Mouse (Mus musculus) intestine, postnatal 0 days (tissue): ENCODE measurements at regions not wholly inside any gene's neighbourhood (a gene's known extent, or its start where the extent isn't known, plus 50 kb on each side); places are given as distances from the start of the nearest gene placed in this dataset.

Source experiments
- ATAC-seq: fragments of 200-750 bp; cut with Nextera tagmentation; 2 replicates; pipeline ENCODE4 v1.8.0; 2017; ENCODE audit warnings: mild to moderate bottlenecking, moderate TSS enrichment, moderate library complexity
- H3K27ac ChIP-seq: fragments of 300-500 bp; sonication (generic); 2 replicates; pipeline ENCODE4 v1.5.1; 2014; ENCODE audit warnings: mild to moderate bottlenecking, low read depth, low read length, moderate library complexity
- H3K27me3 ChIP-seq: fragments of 300-500 bp; sonication (generic); replicated peaks from 2 replicates; pipeline ENCODE4 v1.6.1; 2014; ENCODE audit warnings: low read length, mixed read lengths; ENCODE audit not compliant: control insufficient read depth, insufficient read depth
- H3K36me3 ChIP-seq: fragments of 300-500 bp; sonication (generic); 2 replicates; pipeline ENCODE4 v1.6.1; 2014; ENCODE audit warnings: mild to moderate bottlenecking, moderate library complexity; ENCODE audit not compliant: control insufficient read depth, insufficient read depth
- H3K4me1 ChIP-seq: fragments of 300-500 bp; sonication (generic); replicated peaks from 2 replicates; pipeline ENCODE4 v1.6.1; 2014; ENCODE audit warnings: antibody characterized with exemption, low read length, mixed read lengths; ENCODE audit not compliant: control insufficient read depth, insufficient read depth
- H3K4me2 ChIP-seq: fragments of 300-500 bp; sonication (generic); replicated peaks from 2 replicates; pipeline ENCODE4 v1.6.1; 2014; ENCODE audit warnings: low read depth, mild to moderate bottlenecking, moderate library complexity
- H3K4me3 ChIP-seq: fragments of 300-500 bp; sonication (generic); 2 replicates; pipeline ENCODE4 v1.5.1; 2014; ENCODE audit warnings: low read depth, low read length
- H3K9ac ChIP-seq: fragments of 300-500 bp; sonication (generic); 2 replicates; pipeline ENCODE4 v1.6.1; 2014; ENCODE audit warnings: mild to moderate bottlenecking, low read depth, low read length
- H3K9me3 ChIP-seq: fragments of 300-500 bp; sonication (generic); 2 replicates; pipeline ENCODE4 v1.6.1; 2016; ENCODE audit warnings: mixed run types; ENCODE audit not compliant: control insufficient read depth
- CTCF ChIP-seq: sonication (generic); IDR thresholded peaks from 2 replicates; pipeline ENCODE4 v1.5.1; 2016; ENCODE audit warnings: low read depth, mild to moderate bottlenecking, control low read depth, antibody characterized with exemption, moderate library complexity
- WGBS: fragments of 180-500 bp; shearing (Covaris S2); extraction: QIAGEN DNeasy Blood & Tissue Kit; methylation state at CpG from one replicate; pipeline ENCODE4 v1.1.7; 2014; 5-methylcytosine and 5-hydroxymethylcytosine counted together

DNA sequence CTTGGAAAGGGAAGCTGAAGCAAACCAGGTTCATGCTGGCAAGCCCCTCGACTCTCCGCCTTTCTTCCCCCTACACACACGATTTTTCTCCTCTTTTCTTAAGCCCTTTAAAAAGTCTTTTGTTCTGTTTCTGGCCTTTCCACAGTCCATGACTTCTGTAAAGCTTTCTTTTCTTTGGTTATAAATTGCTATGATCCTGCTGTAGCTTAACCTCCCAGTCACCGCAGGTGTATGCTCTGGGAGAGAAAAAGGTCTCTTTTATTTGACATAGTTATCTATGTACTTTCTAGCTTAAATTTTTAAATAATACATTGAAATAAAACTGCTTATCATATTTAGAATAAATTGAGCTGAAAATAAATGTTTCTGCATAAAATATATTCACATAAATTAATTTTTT lies 813.0 kb downstream of the Slitrk6 start:
- Histone ChIP-seq H3K9ac (no peak overlapping the region), H3K36me3 (no peaks in the 10 kb centered on the region), H3K27ac (no peak overlapping the region), H3K4me2 (no peak overlapping the region), H3K4me1 (no peaks in the 10 kb centered on the region), H3K9me3 (no peaks in the 10 kb centered on the region), H3K27me3 (no peaks in the 10 kb centered on the region), H3K4me3 (no peak overlapping the region)
- no peak for TF ChIP-seq CTCF
- no peak for ATAC-seq
- WGBS, result 85% methylated on average over 4 of the region's 4 CpGs

- ATAC-seq, result no peak
- H3K9ac ChIP-seq, result no peak overlapping the region
- H3K27ac ChIP-seq, result no peak overlapping the region
- no peaks in the 10 kb centered on the region for H3K4me1 ChIP-seq
- H3K9me3 ChIP-seq, result no peaks in the 10 kb centered on the region
- 93% methylated on average over 1 of the region's 1 CpGs for WGBS
- H3K4me2 ChIP-seq, result no peak overlapping the region
- no peaks in the 10 kb centered on the region for H3K36me3 ChIP-seq
- H3K4me3 ChIP-seq, result no peak overlapping the region
- H3K27me3 ChIP-seq, result no peaks in the 10 kb centered on the region
- no peak for TF ChIP-seq CTCF
Measured at GRCm38 (mm10) chr14:109941162-109941561, 813.8 kb downstream of the Slitrk6 start.

GRCm38 (mm10) chr14:109937432-109937831 lies 817.5 kb downstream of the Slitrk6 start:
- ATAC-seq, result no peak
- H3K9ac ChIP-seq, result no peak overlapping the region
- no peaks in the 10 kb centered on the region for H3K4me1 ChIP-seq
- no peak overlapping the region for H3K27ac ChIP-seq
- H3K9me3 ChIP-seq, result no peaks in the 10 kb centered on the region
- 80% methylated on average over 6 of the region's 6 CpGs for WGBS
- no peak overlapping the region for H3K4me3 ChIP-seq
- no peak overlapping the region for H3K4me2 ChIP-seq
- H3K36me3 ChIP-seq, result no peaks in the 10 kb centered on the region
- no peaks in the 10 kb centered on the region for H3K27me3 ChIP-seq
- TF ChIP-seq CTCF, result no peak

DNA sequence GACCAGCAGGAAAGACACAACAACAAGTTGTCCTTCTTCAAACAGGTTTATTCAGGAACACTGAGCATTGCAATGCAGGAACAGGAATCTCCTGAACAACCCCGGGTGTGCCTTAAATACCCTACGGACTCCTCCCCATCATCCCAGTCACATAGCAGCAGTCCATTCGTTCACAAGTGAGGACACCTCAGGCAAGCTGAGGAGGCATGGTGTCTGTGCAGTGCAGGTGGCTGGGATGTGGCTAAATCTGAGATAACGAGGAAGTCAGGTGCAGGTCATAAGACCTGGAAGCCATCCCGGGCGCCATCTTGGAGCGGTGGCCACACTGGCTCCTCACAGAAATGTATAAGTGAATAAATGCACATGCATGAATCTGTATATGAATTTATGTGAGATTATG lies 826.0 kb downstream of the Slitrk6 start:
- no peak overlapping the region for H3K27ac ChIP-seq
- TF ChIP-seq CTCF, result no peak
- no peaks in the 10 kb centered on the region for H3K27me3 ChIP-seq
- ATAC-seq, result no peak
- H3K9ac ChIP-seq, result no peak overlapping the region
- no peak overlapping the region for H3K4me3 ChIP-seq
- 92% methylated on average over 7 of the region's 7 CpGs for WGBS
- H3K4me1 ChIP-seq, result no peaks in the 10 kb centered on the region
- H3K36me3 ChIP-seq, result no peaks in the 10 kb centered on the region
- H3K4me2 ChIP-seq, result no peak overlapping the region
- no peaks in the 10 kb centered on the region for H3K9me3 ChIP-seq

- no peak overlapping the region for H3K27ac ChIP-seq
- H3K9ac ChIP-seq, result no peak overlapping the region
- no peaks in the 10 kb centered on the region for H3K4me1 ChIP-seq
- WGBS, result 85% methylated on average over 2 of the region's 2 CpGs
- H3K36me3 ChIP-seq, result no peaks in the 10 kb centered on the region
- no peaks in the 10 kb centered on the region for H3K9me3 ChIP-seq
- no peak overlapping the region for H3K4me2 ChIP-seq
- ATAC-seq, result no peak
- TF ChIP-seq CTCF, result no peak
- no peak overlapping the region for H3K4me3 ChIP-seq
- H3K27me3 ChIP-seq, result no peaks in the 10 kb centered on the region
Measured at GRCm38 (mm10) chr14:109891896-109892165, 863.1 kb downstream of the Slitrk6 start.

DNA sequence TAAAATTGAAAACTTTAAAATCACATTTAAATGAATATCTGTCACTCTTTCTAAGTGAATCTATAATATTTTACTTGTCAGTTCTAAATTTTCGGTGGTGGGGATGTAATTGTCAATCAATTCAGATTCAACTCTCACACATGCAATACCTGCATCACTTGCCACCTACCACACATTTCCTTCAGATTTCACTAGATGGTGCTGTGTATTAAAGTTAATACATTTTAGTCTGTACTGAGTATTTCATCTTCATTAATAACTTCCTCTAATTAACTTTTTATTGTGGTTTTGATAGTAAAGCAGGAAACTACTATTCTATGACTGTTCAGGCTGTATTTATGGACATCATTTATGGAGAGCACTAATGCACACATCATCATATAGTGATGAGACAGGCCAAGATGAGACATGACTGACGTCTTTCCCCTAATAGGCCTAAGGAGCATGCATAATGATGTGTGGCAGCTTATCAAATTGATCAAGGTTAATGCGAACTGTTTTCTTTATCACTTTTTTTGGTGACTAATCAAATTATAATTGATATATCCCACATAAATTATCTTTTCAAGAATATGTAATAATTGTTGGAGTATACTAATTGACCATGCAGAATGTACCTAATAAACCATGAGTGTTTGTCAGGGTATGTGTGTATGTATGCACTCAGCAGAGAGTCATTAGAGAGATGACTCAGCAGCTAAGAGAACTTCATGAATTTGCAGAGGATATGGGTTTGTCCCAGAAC lies 863.6 kb downstream of the Slitrk6 start:
- Histone ChIP-seq H3K27ac (no peak overlapping the region), H3K4me2 (no peak overlapping the region), H3K9me3 (no peaks in the 10 kb centered on the region), H3K4me3 (no peak overlapping the region), H3K27me3 (no peaks in the 10 kb centered on the region), H3K9ac (no peak overlapping the region), H3K36me3 (no peaks in the 10 kb centered on the region), H3K4me1 (no peaks in the 10 kb centered on the region)
- peak; percentile 52 for TF ChIP-seq CTCF
- ATAC-seq, result no peak
- WGBS, result 72% methylated on average over 3 of the region's 3 CpGs
